Mouse (Mus musculus) adrenal gland, postnatal 10 days (tissue): ENCODE data around the gene Ccdc188. TPM values are rescaled to one million over a fixed set of nuclear protein-coding genes. Genes with fewer than 3 reads are reported as not detected.
A peak's percentile ranks its signal among the peaks of the same experiment; 100 is the strongest.

Experiments
- DNase-seq: peaks from one replicate; pipeline ENCODE4 v3.0.0; 2021; ENCODE audit warnings: mixed read lengths
- total RNA-seq, 2 experiments: library from RNA; stranded (reverse); gene quantifications; 2 replicates each; pipeline ENCODE4 v1.2.3; 2021

Ccdc188 gene
- total RNA-seq, 2 experiments from 2014 or later, result not detected

DNA sequence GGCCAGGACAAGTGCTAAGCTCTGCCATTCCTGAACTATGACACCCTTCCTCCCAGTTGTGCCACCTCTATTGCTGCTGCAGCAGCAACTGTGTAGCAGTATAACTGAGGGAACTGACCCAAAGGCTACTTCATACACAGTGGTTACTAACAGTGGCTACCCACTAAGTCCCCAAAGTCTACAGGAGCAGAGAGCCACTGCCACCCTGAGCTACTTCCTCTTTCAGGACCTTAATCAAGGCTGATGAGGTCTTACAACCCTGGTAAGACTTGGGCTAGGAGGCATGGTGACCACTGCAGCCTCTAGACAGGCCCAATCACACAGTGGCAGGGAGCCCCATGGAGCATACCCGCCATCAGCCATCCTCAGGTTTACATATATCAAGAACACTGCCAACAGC is 15.6 kb upstream of the Ccdc188 start:
- no peak for DNase-seq

DNA sequence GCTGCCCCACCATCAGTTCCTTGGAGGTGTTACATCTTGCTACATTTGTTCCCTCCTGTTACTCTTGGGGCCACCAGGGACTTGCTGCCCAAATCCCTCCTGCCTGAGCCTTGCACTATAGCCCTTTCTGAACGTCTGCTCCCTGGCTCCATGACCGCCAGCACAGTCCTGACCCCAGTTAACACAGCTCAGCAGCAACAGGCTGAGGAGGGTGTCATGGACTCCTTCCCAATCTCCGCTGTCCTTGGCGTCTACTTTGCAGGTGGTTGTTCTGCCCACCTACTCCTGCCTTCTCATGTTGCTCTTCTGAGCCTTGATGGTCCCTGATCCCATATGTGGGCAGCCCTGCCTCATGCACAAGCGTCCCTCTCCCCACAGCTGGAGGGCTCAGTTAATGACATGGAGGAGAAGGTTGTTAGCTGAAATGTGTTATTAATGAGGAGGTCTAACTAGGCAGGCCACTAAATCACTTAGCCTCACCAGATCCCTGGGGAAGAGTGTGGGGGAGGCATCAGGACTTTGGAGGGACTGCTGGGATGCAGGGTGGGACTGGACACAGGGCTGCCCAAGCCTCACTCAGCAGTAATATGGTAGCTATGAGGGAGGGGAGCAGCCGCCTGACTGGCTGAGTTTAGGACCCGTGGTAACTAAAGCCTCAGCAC is 14.1 kb upstream of the Ccdc188 start:
- no peak for DNase-seq

DNA sequence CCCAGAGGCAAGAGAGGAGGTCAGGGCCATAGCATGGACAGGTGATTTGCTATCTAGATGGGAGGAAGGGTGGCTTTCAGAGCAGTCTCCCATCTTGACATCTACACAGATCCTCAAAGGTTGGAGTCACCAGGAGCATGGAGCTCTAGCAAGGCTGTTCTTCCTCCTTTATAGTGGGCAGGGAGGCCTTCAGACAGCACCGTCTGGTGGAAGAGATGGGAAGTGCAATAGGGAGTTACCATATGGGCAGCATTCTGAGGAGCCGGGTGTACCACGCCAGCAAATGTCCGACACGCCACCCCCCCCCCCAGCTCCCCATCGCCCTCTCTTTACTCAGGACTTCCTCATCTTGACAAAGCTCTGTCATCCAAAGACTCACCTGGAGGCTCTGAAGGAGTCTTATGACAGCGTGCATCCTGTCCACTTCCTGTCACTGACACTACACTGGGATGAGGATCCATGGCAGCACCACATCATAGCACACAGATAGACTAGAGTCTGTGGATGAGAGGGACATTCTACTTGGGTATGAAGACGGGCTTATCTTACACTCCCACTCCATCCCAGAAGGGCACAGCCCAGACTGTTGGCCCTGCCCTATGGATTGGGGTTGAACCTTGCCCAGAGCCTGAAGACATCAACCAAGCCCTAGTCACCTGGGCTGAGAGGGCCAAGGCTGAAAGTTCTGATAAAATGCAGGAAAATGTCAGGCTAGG is 6.8 kb upstream of the Ccdc188 start:
- DNase-seq, result peak; percentile 83

DNA sequence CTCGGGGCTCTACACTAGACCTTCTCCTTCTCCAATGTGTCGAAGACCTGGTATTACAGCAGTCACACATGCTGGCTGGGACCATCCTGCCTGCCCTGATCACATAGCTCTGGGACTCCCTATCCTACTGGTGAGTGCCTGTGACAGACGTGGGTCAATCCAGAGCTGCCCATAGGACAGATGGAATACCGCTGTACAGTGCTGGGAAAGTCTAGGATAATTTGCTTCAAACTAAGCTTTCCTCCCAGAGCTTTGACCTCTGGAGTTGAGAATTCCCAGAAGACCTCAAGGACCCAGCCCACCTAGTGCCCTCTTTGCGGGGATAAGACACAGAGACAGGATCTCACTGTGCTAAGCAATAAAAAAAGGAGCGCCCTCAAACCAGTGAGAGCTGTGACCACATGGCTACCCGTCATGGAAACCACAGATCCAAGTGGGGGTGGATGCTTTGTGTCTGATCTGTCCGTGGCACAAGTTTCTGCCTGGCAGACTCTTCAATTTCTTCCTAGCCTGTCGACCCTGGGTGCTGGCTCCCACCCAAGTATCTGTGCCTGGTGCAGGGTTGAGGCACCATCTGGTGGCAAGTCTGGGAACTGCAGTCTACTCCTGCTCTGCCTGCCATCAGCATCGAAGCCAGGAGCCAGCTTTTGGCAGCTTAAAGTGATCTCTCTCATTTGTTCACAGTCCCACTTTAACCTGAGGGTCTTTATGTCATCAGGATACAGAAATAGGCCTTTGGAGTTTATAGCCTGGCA is 6.1 kb upstream of the Ccdc188 start:
- DNase-seq, result peak; percentile 93

DNA sequence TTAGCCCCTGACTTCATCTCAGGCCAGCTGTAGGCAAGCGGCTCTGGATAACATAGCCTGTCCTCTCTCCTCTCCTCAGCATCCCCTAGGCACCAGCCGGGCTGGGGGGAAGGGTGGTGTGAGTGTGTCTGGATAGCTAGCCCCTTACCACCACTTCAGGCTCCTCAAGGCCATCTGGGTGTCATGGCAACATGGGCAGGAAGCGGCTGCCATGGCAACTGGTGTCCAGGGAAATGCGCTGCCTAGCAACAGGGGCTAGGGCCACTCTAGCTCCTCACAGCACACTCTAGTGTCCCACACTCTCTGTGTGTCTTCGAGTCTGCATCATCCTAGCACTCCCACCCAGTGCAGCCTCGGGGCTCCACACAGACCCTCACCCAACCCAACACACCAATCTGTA is 4.0 kb upstream of the Ccdc188 start:
- no peak for DNase-seq

DNA sequence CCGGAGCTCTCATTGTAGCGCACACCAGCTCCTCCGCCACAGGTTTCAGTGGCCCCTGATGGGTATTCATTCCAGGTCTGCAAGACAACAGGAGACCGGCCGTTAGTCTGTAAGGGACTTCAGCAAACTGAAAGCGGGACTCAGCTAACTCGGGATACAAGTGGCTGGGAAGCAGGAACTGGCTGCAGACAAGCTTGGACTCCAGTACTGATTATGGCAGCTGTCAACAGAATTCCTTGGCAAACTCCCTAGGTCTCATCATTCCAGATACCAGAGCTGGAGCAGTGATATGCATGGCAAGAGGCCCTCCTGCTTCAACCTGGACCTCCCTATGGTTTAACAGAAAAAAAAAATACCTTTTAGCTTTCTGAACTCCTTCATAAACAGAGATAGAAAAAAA is 2.8 kb upstream of the Ccdc188 start:
- DNase-seq, result no peak

DNA sequence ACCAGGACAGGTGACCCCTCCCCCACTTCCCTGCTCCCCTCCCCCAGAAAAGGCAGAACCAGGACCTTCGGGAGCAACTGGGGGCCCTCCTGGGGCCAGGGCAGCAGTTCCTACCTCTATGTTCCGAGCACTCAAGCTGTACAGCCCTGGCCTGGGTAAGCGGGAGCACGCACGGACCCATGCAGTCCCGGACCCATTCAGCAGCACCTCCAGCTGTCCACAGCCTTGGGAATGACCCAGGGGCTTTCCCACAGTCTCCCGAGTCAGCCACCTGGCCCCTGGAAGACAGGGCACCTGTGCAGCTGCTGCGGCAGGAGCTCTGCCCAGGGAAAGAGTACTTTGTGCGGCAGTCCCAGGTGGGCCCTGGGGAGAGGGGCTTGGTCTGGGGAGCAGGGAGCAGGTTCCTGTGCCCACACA is 909 bp downstream of the Ccdc188 start:
- DNase-seq, result no peak

DNA sequence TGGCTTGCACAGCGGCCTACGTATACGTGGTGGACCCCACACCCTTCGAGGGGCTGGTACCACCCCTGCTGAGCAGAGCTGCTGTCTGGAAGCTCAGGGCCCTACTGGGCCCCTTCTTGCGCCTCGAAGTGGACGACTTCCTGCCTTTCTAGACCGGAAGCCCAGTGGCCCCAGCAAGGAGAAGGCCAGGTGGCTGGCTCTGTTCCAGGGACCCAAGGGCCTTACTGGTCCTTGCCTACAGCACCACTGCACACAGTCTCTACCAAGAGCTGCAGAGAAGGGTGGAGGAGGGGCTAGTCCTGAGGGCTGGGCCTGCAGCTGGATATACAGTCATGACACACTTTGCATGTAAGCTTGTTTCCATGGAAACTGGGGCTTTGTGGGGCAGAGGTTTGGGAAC is 2.3 kb downstream of the Ccdc188 start:
- peak; percentile 64 for DNase-seq

DNA sequence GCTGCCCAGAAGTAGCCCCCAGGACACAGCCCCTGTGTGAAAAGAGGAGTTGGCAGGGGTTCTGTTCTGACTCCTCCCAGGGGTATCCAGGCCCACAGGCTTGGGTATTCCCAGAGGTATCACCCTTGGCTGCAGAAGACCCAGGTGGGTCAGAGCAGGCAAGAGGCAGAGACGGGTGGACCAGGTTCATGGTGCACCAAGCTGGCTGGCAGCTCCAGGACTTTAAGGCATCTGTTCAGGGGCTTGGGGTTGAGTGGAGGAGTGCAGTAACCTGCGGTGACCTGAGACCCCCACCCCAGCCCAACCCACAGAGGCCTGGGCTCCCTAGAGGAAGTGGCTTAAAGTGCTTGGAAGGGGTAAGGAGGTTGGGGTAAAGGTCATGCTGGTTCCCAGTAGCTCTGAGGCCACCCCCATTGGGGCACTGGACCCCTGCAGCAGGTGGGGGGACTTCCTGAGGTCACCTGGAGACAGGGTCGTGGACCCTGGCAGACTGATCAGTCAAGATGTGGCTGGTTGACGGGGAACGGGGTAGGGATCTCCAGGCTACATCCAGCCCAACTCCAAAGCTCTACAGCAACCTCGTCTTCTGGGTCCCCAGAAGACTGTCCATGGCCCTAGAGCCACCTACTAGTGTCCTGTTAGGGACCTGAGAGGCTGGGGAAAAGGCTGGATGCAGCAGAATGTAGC is 3.3 kb downstream of the Ccdc188 start:
- no peak for DNase-seq

DNA sequence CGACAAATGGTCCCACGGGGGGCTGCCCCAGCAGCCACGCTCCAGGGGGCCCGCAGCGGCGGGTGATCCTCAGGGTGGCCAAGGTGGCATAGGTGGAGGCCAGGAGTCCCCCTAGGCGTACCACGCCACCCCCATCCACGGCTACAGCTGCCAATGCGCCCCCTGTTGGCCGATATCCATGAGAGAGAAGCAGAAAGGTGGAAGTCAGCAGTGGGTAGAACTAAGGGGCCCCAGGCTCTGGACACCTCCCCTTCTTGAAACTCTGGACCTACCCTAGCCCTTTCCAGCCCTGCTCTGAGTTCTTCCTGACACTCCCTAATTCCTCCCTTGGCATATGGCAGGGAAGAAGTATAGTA is 3.8 kb downstream of the Ccdc188 start:
- no peak for DNase-seq

DNA sequence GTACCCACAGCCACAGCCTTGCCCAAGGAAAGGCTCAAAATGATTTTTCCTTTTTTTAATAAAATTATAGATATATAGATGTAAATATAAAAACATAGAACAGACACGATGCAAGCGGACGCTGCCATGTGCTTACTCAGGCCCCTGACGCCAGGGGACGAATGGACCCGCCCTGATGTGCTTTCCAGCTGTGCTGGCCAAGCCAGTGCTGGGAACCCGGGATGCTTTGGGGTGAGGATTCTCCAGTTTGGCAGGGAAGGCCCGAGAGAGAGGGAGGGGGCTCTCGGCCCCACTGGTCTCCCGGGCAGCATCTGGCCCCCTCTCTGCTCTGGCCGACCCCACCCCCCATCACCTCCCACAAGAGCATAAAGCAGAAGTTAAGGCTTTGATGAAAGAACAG is 4.5 kb downstream of the Ccdc188 start:
- no peak for DNase-seq

DNA sequence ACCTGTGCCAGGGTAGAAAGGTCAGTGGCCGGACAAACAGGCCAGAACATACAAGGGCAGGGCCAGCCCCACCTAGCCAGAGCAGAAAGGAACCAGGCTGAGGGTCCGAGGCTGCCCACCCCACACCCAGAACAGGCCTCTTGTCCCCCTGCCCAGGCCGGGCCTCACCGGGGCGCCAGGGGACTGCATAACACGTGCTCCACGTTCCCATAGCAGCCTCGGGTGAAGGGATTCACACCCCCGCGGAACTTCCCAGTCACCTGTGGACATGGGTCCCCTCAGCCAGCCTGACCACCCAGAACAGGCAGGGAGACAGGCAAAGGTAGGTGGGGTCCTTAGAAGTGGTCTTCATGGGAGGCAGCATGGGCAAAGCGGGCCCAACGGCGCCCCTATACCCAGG is 9.5 kb downstream of the Ccdc188 start:
- no peak for DNase-seq

DNA sequence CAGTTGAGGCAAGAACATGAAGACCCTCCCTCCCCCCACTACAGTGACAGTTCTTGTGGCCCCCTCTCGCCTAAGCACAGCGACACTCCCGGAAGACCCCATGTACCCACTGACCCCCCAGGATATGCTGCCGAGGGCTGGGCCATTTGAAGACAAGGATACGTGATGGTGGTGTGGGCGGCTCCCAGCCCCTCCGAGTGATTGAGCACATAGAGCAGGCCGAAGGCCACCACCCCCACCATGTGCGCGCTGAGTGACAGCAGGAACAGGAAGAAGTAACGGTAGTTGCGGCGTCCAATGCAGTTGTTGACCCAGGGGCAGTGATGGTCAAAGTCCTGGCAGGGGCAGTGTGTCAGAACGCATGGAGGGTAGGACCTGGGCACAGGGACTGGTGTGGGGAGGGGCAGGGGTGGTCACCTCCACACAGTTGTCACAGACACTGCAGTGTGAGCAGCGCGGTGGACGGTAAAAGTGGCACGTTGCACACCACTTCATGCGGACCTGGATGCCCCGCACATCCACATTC is 10.3 kb downstream of the Ccdc188 start:
- DNase-seq, result no peak

DNA sequence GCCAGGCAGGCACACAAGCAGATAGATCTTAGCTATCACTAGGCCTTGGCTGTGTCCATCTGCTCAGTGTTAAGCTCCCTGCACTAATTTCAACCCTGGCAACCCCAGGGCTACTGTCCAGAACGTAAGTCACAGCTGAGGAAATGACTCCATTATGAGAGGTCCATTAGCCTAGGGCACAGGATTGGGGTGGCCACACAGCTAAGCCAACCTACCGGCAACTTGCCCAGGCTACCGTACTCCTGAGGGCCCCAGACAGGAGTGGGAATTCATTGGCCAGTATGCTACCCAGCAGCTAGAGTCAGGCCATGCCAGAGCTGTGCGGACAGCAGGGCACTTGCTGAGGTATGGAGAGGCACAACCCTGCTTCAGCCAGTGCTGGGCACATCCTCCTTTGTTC is 11.2 kb downstream of the Ccdc188 start:
- no peak for DNase-seq

DNA sequence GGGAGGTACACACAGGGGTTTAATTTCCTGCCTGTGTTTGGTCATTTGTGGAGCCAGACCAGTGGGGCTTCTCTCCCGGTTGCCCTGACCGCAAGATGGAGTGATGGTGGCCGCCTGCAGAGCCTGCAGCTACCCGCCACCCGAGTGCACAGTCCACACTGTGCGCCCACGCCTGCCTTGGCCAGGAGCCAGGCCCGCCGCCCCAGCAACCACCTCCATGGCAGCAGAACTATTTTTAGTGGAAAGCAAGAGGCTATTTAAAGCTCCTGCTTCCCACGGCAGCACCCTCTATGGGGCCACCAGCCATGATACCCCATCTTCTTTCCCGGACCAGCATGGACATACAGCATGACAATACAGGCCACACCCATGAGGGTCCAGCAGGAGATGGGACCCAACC is 11.9 kb downstream of the Ccdc188 start:
- DNase-seq, result peak; percentile 35

DNA sequence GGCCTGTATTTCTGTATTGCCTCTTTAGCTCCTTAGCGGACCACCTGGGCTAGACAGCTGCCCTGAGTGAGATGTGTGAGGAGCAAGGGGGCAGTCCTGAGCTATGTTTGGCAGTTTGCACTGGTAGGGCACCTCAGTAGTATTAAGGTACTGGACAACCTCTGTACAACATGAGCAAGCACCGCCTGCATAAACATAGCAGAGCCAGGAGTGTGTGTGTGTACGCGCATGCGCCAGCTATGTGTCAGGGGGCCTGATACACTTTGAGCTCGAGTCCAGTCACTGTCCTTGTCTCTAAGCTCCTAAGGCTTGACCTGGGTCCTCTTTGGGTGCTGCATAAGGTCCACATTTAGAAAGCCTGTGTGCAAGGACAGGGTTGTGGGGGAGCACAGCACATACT is 12.9 kb downstream of the Ccdc188 start:
- no peak for DNase-seq

DNA sequence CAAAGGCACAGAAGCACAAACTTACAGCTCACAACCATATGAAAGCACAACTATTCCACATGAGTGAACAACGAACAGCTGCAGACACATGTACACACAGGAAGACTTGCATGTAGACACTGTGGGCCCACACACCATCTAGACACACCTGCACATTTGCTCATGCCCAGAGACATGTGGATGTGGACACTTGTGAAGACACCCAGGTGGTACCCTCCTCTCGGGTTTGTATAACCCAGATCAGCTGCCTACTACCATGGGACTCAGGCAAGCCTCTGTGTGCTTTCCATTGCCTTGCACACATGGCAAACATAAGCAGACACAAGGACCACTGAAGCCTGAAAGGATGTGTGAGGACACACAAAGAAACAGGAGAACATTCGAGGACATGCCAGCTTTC is 13.4 kb downstream of the Ccdc188 start:
- DNase-seq, result no peak

DNA sequence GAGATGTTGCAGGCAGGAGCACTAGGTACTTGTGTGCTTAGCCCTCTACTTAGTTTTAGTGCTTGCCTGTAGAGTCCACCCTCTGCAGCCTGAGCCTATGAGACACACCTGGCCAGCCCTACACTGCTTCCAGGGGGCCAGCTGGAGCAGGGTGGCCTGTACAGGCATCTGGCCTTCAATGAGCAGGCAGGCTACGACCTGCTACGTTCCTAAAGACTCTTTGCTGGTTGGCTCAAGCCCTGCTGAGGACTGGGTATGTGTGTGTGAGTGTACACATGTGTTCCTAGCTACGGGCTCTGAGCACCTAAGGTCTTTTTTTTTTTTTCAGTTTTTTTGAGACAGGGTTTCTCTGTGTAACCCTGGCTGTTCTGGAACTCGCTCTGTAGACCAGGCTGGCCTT is 13.8 kb downstream of the Ccdc188 start:
- DNase-seq, result no peak

DNA sequence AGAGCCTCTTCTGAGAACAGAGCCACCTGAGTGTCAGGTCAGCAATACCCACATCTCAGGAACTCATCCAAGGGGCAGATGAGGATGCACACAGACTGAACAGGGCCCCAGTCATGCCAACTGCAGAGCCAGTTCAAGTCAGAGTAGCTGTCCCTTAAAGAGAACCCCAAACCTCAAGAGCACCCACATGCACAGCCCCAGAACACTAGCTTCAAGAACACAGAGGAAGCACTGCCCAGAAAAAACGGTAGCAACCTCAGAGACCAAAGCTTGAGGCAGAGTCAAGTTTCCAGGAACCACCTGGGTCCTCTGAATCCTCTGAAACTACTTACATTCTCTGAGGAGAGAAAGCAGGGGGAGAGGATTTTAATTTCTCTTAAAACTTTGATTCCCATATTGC is 15.8 kb downstream of the Ccdc188 start:
- DNase-seq, result no peak

DNA sequence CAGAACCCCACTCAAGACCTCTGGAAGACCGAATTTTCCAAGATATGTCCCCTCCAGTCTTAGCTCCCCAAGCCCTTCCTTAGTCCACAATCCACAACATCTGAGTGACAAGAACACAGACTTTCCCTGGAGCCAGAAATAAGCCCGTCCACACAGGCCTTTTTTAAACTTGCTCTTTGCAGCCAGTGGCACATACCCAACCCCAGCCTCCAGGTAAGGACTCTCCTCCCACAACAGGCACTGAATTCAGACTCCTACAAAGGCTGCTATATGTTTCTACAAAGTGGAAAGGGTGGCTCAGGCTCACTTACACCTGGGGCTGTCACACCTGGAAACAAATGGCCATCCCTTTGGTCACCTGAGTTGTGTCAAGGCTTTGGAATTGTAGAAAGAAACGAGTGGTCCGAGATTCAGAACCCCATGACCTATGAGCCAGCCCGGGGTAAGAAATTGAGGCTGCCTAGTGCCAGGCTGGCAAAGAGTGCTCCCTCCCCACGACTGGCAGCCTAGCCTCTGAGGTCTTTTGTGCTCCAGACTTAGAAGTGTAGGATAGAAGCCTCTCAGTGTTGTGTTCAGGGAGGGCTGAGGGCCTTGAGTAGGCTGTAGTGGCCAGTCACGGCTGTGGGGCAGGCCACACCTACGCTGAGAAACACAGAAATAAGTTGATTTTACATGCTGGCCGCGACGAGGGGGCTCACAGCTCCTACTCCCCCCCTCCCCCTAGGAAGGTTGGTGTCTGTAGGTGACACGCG is 16.4 kb downstream of the Ccdc188 start:
- DNase-seq, result no peak

DNA sequence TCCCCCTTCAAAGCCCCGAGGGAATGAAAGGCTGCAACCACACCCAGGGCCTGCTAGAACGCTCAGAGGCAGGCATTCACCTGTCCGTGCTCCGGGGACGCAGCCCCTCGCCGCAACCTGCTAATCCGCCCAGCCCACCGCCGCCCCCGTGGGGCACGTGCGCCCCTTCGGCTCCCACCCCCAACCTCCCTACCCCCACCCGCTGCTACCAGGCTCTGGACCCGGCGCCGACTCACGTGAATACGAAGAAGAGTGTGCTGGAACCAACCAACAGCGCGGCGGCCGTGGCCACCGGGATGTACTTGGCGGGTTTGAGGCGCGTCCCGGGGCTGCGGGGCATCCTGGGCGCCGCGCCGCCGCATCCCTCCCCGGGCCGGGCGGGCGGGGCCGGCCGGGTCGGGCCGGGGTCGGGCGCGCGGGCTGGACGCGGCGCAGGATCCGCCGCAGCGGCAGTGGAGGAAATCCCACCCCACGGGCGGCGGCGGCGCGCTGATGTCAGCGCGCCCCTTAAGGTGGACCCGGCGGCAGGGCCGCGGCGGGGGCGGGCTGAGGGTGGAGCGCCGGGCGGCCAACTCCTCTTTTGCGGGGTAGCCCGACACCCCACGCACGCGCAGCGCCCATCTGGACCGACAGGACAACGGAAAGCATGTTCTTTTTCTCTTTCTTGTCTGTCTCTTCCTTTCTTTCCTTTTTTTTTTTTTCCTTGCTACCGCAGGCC is 17.2 kb downstream of the Ccdc188 start, which contains the start of gene Zdhhc8:
Gene Zdhhc8 (minus strand): TSS at position 466 of the 718 bp plus-strand sequence.
- DNase-seq, result peak; percentile 88
